Mouse (Mus musculus): Measurements from ENCODE around the gene Cct3.

- TF ChIP-seq POLR2A (IDR thresholded peaks at IDR 0.05; ENCODE audit: control insufficient read depth, extremely low read depth, insufficient read depth, low read length, poor library complexity) (no peak), CTCF (IDR thresholded peaks at IDR 0.05; ENCODE audit: borderline replicate concordance, control insufficient read depth, extremely low read depth, insufficient read depth, low read length, poor library complexity) (no peak)
Measured at GRCm38 (mm10) chr3:88280035-88280434, 16.9 kb upstream of the Cct3 start.
